Mouse (Mus musculus) hindbrain, embryonic 11.5 days (tissue): ENCODE data around the gene Ldlr. TPM values are rescaled to one million over a fixed set of nuclear protein-coding genes. Genes with fewer than 3 reads are reported as not detected.
A peak's percentile ranks its signal among the peaks of the same experiment; 100 is the strongest.

Source experiments
- ATAC-seq: fragments of 200-750 bp; cut with Nextera tagmentation; 2 replicates; pipeline ENCODE4 v1.8.0; 2017; ENCODE audit warnings: mild to moderate bottlenecking, moderate TSS enrichment, moderate library complexity; ENCODE audit not compliant: low FRiP score
- DNase-seq: peaks from one replicate; pipeline ENCODE4 v3.0.0-alpha.2; 2015; ENCODE audit warnings: low spot score
- H3K27ac ChIP-seq: fragments of 300-500 bp; sonication (generic); 2 replicates; pipeline ENCODE4 v1.5.1; 2014; ENCODE audit warnings: mild to moderate bottlenecking, low read depth, low read length
- H3K27me3 ChIP-seq: fragments of 300-500 bp; sonication (generic); 2 replicates; pipeline ENCODE4 v1.6.1; 2014; ENCODE audit warnings: mild to moderate bottlenecking, low read length, moderate library complexity, mixed read lengths; ENCODE audit not compliant: control insufficient read depth, insufficient read depth
- H3K36me3 ChIP-seq: fragments of 300-500 bp; sonication (generic); 2 replicates; pipeline ENCODE4 v1.6.1; 2014; ENCODE audit warnings: mild to moderate bottlenecking, low read length, moderate library complexity, mixed read lengths; ENCODE audit not compliant: control insufficient read depth, insufficient read depth
- H3K4me1 ChIP-seq: fragments of 300-500 bp; sonication (generic); replicated peaks from 2 replicates; pipeline ENCODE4 v1.6.1; 2014; ENCODE audit warnings: low read length, mixed read lengths; ENCODE audit not compliant: control insufficient read depth, insufficient read depth
- H3K4me2 ChIP-seq: fragments of 300-500 bp; sonication (generic); replicated peaks from 2 replicates; pipeline ENCODE4 v1.6.1; 2014; ENCODE audit warnings: mild to moderate bottlenecking, low read depth, low read length
- H3K4me3 ChIP-seq: fragments of 300-500 bp; sonication (generic); 2 replicates; pipeline ENCODE4 v1.5.1; 2014; ENCODE audit warnings: low read depth, low read length
- H3K9ac ChIP-seq: fragments of 300-500 bp; sonication (generic); 2 replicates; pipeline ENCODE4 v1.6.1; 2014; ENCODE audit warnings: low read depth, low read length
- H3K9me3 ChIP-seq: fragments of 300-500 bp; sonication (generic); 2 replicates; pipeline ENCODE4 v1.6.1; 2016; ENCODE audit warnings: low read length; ENCODE audit not compliant: control insufficient read depth
- WGBS: fragments of 180-500 bp; shearing (Covaris S2); extraction: QIAGEN DNeasy Blood & Tissue Kit; methylation state at CpG from one replicate; pipeline ENCODE4 v1.1.7; 2014; 5-methylcytosine and 5-hydroxymethylcytosine counted together
- polyA plus RNA-seq: library from polyadenylated mRNA; unstranded; fragments of >200 nt; fragmentation: Nextera tagmentation; extraction: Ambion mirVana; gene quantifications from 2 replicates; pipeline ENCODE4 v1.2.1, GENCODE M21; 2014

Ldlr gene
- polyA plus RNA-seq, 1 experiment from 2014 or later, result 17.9 TPM

GRCm38 (mm10) chr9:21754516-21755321 is 31.4 kb downstream of the Ldlr start:
- H3K9ac ChIP-seq, result no peak overlapping the region
- DNase-seq (no peak), ATAC-seq (no peak)
- H3K4me3 ChIP-seq, result no peak overlapping the region
- H3K27me3 ChIP-seq, result no peaks in the 10 kb centered on the region
- H3K9me3 ChIP-seq, result no peaks in the 10 kb centered on the region
- 84% methylated on average over 13 of the region's 13 CpGs for WGBS
- H3K4me2 ChIP-seq, result no peak overlapping the region
- peaks cover 2% of the 10 kb centered on the region; the same call in 1 of the 2 replicates for H3K36me3 ChIP-seq
- H3K4me1 ChIP-seq, result no peaks in the 10 kb centered on the region
- no peak overlapping the region for H3K27ac ChIP-seq

GRCm38 (mm10) chr9:21758576-21759529 is 35.6 kb downstream of the Ldlr start:
- Histone ChIP-seq H3K4me3 (peak overlapping the region; percentile 47), H3K36me3 (peaks cover 2% of the 10 kb centered on the region; the same call in 1 of the 2 replicates), H3K27me3 (no peaks in the 10 kb centered on the region), H3K4me1 (no peaks in the 10 kb centered on the region), H3K9me3 (no peaks in the 10 kb centered on the region), H3K27ac (no peak overlapping the region), H3K4me2 (peak overlapping the region; percentile 44), H3K9ac (0 out of 2 replicates have a peak overlapping the region, but pooled peaks have one; percentile 40)
- WGBS, result 65% methylated on average over 14 of the region's 14 CpGs
- DNase-seq (no peak), ATAC-seq (no peak)

- Histone ChIP-seq H3K4me2 (peak overlapping the region; percentile 44), H3K4me1 (no peaks in the 10 kb centered on the region), H3K27ac (0 out of 2 replicates have a peak overlapping the region, but pooled peaks have one; percentile 27), H3K27me3 (no peaks in the 10 kb centered on the region), H3K9ac (peak overlapping the region; percentile 40), H3K9me3 (no peaks in the 10 kb centered on the region), H3K36me3 (peaks cover 2% of the 10 kb centered on the region; the same call in 1 of the 2 replicates), H3K4me3 (peak overlapping the region; percentile 47)
- no peak; the same call in 1 of the 2 replicates for ATAC-seq
- WGBS, result under 1% methylated on average over 20 of the region's 20 CpGs
- no peak for DNase-seq
Observed at GRCm38 (mm10) chr9:21759718-21760117, 36.4 kb downstream of the Ldlr start.

GRCm38 (mm10) chr9:21760155-21761088 is 37.1 kb downstream of the Ldlr start, which contains the start of gene Spc24:
Gene Spc24, minus strand, starts transcription at chr9:21760303.
- H3K27me3 ChIP-seq, result no peaks in the 10 kb centered on the region
- no peaks in the 10 kb centered on the region for H3K4me1 ChIP-seq
- peak; percentile 97 for DNase-seq
- H3K36me3 ChIP-seq, result peaks cover 2% of the 10 kb centered on the region; the same call in 1 of the 2 replicates
- H3K27ac ChIP-seq, result 0 out of 2 replicates have a peak within 1 kb of the TSS, but pooled peaks have one; percentile 27
- peak within 1 kb of the TSS; percentile 47 for H3K4me3 ChIP-seq
- peak within 1 kb of the TSS; percentile 44 for H3K4me2 ChIP-seq
- H3K9ac ChIP-seq, result peak within 1 kb of the TSS; percentile 40
- ATAC-seq, result peak; percentile 98
- WGBS, result 1% methylated on average over 53 of the region's 54 CpGs
- H3K9me3 ChIP-seq, result no peaks in the 10 kb centered on the region

- no peak overlapping the region for H3K4me2 ChIP-seq
- DNase-seq (no peak), ATAC-seq (no peak)
- no peak overlapping the region for H3K4me3 ChIP-seq
- H3K27me3 ChIP-seq, result no peaks in the 10 kb centered on the region
- H3K27ac ChIP-seq, result no peak overlapping the region
- H3K9ac ChIP-seq, result no peak overlapping the region
- peaks cover 2% of the 10 kb centered on the region; the same call in 1 of the 2 replicates for H3K36me3 ChIP-seq
- no peaks in the 10 kb centered on the region for H3K9me3 ChIP-seq
- H3K4me1 ChIP-seq, result no peaks in the 10 kb centered on the region
Observed at GRCm38 (mm10) chr9:21762135-21762534, 38.9 kb downstream of the Ldlr start.

GRCm38 (mm10) chr9:21764084-21764999 is 41.1 kb downstream of the Ldlr start:
- Histone ChIP-seq H3K27ac (no peak overlapping the region), H3K4me1 (no peaks in the 10 kb centered on the region; the same call in 1 of the 2 replicates), H3K9me3 (no peaks in the 10 kb centered on the region), H3K36me3 (no peaks in the 10 kb centered on the region), H3K4me3 (no peak overlapping the region), H3K4me2 (no peak overlapping the region), H3K27me3 (no peaks in the 10 kb centered on the region), H3K9ac (no peak overlapping the region)
- DNase-seq (no peak), ATAC-seq (no peak)
- WGBS, result 96% methylated on average over 6 of the region's 6 CpGs

GRCm38 (mm10) chr9:21767896-21768295 is 44.6 kb downstream of the Ldlr start:
- Histone ChIP-seq H3K9ac (no peak overlapping the region), H3K9me3 (no peaks in the 10 kb centered on the region), H3K4me2 (no peak overlapping the region), H3K36me3 (no peaks in the 10 kb centered on the region), H3K4me1 (peaks cover 2% of the 10 kb centered on the region; the same call in 1 of the 2 replicates), H3K27ac (no peak overlapping the region), H3K27me3 (no peaks in the 10 kb centered on the region), H3K4me3 (no peak overlapping the region)
- peak; percentile 31 for DNase-seq
- no peak for ATAC-seq
- 72% methylated on average over 11 of the region's 11 CpGs for WGBS
